ENCODE assay signal across 8 mouse cellular contexts in genomic region chr8:15221211-15221912, GRCm38 (mm10).
DNase-seq lines count a peak whose midpoint lies in the region; ATAC-seq and TF ChIP-seq lines count a peak whose summit lies in the region.
"Had no signal": no experiment of that assay in that cellular context is flagged by ENCODE, and none has a peak within 500 bp of the region (broad histone marks: within the 10 kb centered on the region; RNA-seq: fewer than 3 reads in every experiment).

No protein-coding gene starts in this region.

- H3K36me3 ChIP-seq in testis, adult 2 months (ENCODE audit: control insufficient read depth, insufficient read depth, low read length): no peaks in the 10 kb centered on the region
- no peaks in the 10 kb centered on the region for H3K36me3 ChIP-seq in forebrain, embryonic 14.5 days (ENCODE audit: control insufficient read depth, insufficient read depth, low read length)
- H3K36me3 ChIP-seq in midbrain, embryonic 12.5 days: no peaks in the 10 kb centered on the region
- no peaks in the 10 kb centered on the region for H3K36me3 ChIP-seq in splenic B cell, adult 2 months (ENCODE audit: control insufficient read depth, insufficient read depth, low read length, poor library complexity, severe bottlenecking)
- H3K36me3 ChIP-seq: lung, embryonic 15.5 days had no signal

- peak; percentile 73 for ATAC-seq in forebrain, embryonic 14.5 days
- ATAC-seq in midbrain, embryonic 12.5 days (ENCODE audit: low FRiP score, low read depth): peak; percentile 55; the same call in 1 of the 2 replicates

- H3K4me1 ChIP-seq in testis, adult 2 months (ENCODE audit: control insufficient read depth, insufficient read depth, low read length): no peaks in the 10 kb centered on the region
- H3K4me1 ChIP-seq in forebrain, embryonic 14.5 days (ENCODE audit: control insufficient read depth, insufficient read depth, low read length): no peaks in the 10 kb centered on the region
- H3K4me1 ChIP-seq in midbrain, embryonic 12.5 days: no peaks in the 10 kb centered on the region; the same call in 1 of the 2 replicates
- H3K4me1 ChIP-seq: lung, embryonic 15.5 days had no signal

- DNase-seq in testis, postnatal 14 days (ENCODE audit: low spot score): no peak
- DNase-seq in c-Kit-positive CD71-negative TER-119-negative erythroid progenitor cells, embryonic 14.5 days (ENCODE audit: low read depth): peak; percentile 17
- peak; percentile 88 for DNase-seq in forebrain, embryonic 14.5 days (ENCODE audit: low spot score)
- DNase-seq in layer of hippocampus, postnatal 10 days (ENCODE audit: low spot score in 2 of 2): peak; percentile 82 to 84
- DNase-seq in splenic B cell, adult 2 months (ENCODE audit: low read depth, low spot score): peak; percentile 15

- whole genome bisulfite sequencing in forebrain, embryonic 14.5 days: 39% methylated on average over 13 of the region's 13 CpGs
- WGBS in midbrain, embryonic 12.5 days: 42% methylated on average over 13 of the region's 13 CpGs

- H3K27ac ChIP-seq in testis, adult 2 months (ENCODE audit: control insufficient read depth, insufficient read depth, low read depth, low read length): no peak overlapping the region
- H3K27ac ChIP-seq in forebrain, embryonic 14.5 days (ENCODE audit: low read depth, low read length): no peak overlapping the region
- H3K27ac ChIP-seq in midbrain, embryonic 12.5 days (replicated peaks): no peak overlapping the region
- H3K27ac ChIP-seq: lung, embryonic 15.5 days had no signal

- peak; percentile 62; the same call in 1 of the 2 replicates for TF ChIP-seq CTCF in testis, adult 2 months (IDR thresholded peaks at IDR 0.05; ENCODE audit: control insufficient read depth, insufficient read depth, insufficient replicate concordance, low read depth, low read length)

- no peak for TF ChIP-seq POLR2A in testis, adult 2 months (IDR thresholded peaks at IDR 0.05; ENCODE audit: control insufficient read depth, low read depth, low read length)

- no peak overlapping the region for H3K4me2 ChIP-seq in forebrain, embryonic 14.5 days (ENCODE audit: low read length)
- no peak overlapping the region for H3K4me2 ChIP-seq in midbrain, embryonic 12.5 days (replicated peaks)
- H3K4me2 ChIP-seq: lung, embryonic 15.5 days had no signal

- no peaks in the 10 kb centered on the region for H3K9me3 ChIP-seq in forebrain, embryonic 14.5 days (replicated peaks; ENCODE audit: control insufficient read depth, low read length)
- H3K9me3 ChIP-seq in midbrain, embryonic 12.5 days: no peaks in the 10 kb centered on the region
- H3K9me3 ChIP-seq: lung, embryonic 15.5 days had no signal

- H3K4me3 ChIP-seq in testis, adult 2 months (ENCODE audit: control insufficient read depth, low read depth, low read length): no peak overlapping the region
- no peak overlapping the region for H3K4me3 ChIP-seq in forebrain, embryonic 14.5 days (ENCODE audit: low read depth, low read length)
- H3K4me3 ChIP-seq in midbrain, embryonic 12.5 days: no peak overlapping the region
- H3K4me3 ChIP-seq: lung, embryonic 15.5 days had no signal

- no peaks in the 10 kb centered on the region for H3K27me3 ChIP-seq in testis, adult 2 months (ENCODE audit: control insufficient read depth, insufficient read depth, low read length)
- H3K27me3 ChIP-seq in forebrain, embryonic 14.5 days (replicated peaks; ENCODE audit: control insufficient read depth, insufficient read depth, low read length): no peaks in the 10 kb centered on the region
- H3K27me3 ChIP-seq in midbrain, embryonic 12.5 days: no peaks in the 10 kb centered on the region
- no peaks in the 10 kb centered on the region for H3K27me3 ChIP-seq in splenic B cell, adult 2 months (ENCODE audit: control insufficient read depth, insufficient read depth, low read length, poor library complexity, severe bottlenecking)
- H3K27me3 ChIP-seq: lung, embryonic 15.5 days had no signal

- no peak overlapping the region for H3K9ac ChIP-seq in forebrain, embryonic 14.5 days (ENCODE audit: low read length)
- no peak overlapping the region for H3K9ac ChIP-seq in midbrain, embryonic 12.5 days (replicated peaks)
- H3K9ac ChIP-seq: lung, embryonic 15.5 days had no signal
